Mouse (Mus musculus) testis, adult 2 months (tissue): Measurements from ENCODE around the gene Pom121. TPM values are rescaled to one million over a fixed set of nuclear protein-coding genes. Genes with fewer than 3 reads are reported as not detected.

ENCODE experiments used
- H3K27ac ChIP-seq: fragments of 200-500 bp; 2 replicates; pipeline ENCODE4 v1.5.1; 2012; ENCODE audit warnings: low read depth, low read length; ENCODE audit not compliant: control insufficient read depth, insufficient read depth
- H3K27me3 ChIP-seq: fragments of 200-500 bp; 2 replicates; pipeline ENCODE4 v1.6.1; 2012; ENCODE audit warnings: mild to moderate bottlenecking, low read length, moderate library complexity; ENCODE audit not compliant: control insufficient read depth, insufficient read depth
- H3K36me3 ChIP-seq: fragments of 200-500 bp; 2 replicates; pipeline ENCODE4 v1.6.1; 2012; ENCODE audit warnings: mild to moderate bottlenecking, low read length; ENCODE audit not compliant: control insufficient read depth, insufficient read depth
- H3K4me1 ChIP-seq: fragments of 200-500 bp; 2 replicates; pipeline ENCODE4 v1.6.1; 2012; ENCODE audit warnings: low read length; ENCODE audit not compliant: control insufficient read depth, insufficient read depth
- H3K4me3 ChIP-seq: fragments of 200-500 bp; 2 replicates; pipeline ENCODE4 v1.5.1; 2012; ENCODE audit warnings: low read depth, mild to moderate bottlenecking, low read length, moderate library complexity, mixed read lengths; ENCODE audit not compliant: control insufficient read depth
- CTCF ChIP-seq: fragments of 200-500 bp; IDR thresholded peaks from 2 replicates; pipeline ENCODE4 v1.5.1; 2012; ENCODE audit warnings: low read depth, mild to moderate bottlenecking, inconsistent platforms, low read length, moderate library complexity; ENCODE audit not compliant: control insufficient read depth, insufficient read depth, insufficient replicate concordance
- POLR2A ChIP-seq: fragments of 200-500 bp; IDR thresholded peaks from 2 replicates; pipeline ENCODE4 v1.6.1; 2012; ENCODE audit warnings: low read depth, mild to moderate bottlenecking, inconsistent platforms, low read length, moderate library complexity; ENCODE audit not compliant: control insufficient read depth
- polyA plus RNA-seq: library from polyadenylated mRNA; depleted of rRNA; stranded (reverse); fragments of >200 nt; gene quantifications from 2 replicates; pipeline ENCODE4 v1.2.3, GENCODE M21; 2012; rRNA removed

The Pom121 gene
- 97.5 and 107 TPM in 2 replicates for polyA plus RNA-seq

DNA sequence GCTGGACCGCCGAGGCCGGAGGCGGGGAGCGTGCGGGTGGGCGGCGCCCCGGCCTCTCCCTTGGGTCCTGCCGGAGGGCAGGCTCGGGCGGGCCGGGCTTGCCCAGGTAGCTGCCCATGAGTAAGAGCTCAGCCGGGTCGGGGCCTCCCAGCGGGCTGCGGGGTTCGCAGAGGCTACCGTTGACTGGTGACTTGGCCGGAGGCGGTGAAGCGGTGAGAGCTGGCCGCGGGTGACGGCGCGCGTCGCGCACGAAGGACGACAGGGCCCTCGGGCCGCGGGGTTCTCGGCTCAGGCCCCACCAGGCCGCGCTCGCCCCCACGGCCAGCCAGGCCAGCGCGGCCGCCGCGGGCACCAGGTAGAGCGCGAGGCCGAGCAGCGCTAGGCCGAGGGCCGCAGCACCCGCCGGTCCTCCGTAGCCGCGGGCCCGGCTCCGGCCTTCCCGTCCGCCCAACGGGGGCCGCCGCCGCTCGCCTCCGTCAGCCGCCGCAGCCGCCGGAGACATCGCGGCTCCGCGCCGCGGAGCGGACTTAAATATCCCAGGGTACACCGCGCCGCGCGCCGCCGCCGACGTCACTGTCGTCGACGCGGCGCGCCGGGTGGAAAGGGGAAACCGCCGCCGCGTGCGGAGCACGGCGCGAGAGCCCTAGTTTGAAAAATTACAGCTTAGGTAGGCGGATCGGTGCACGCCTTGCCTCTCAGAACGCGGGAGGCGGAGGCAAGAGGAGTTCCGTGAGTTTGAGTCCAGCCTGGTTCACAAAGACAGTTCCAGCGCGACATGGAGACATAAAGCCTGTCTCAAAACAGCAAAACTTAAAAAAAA is at the start of gene Pom121:
TSS of gene Pom121 (minus strand) at position 543 of the 820 bp plus-strand sequence.
- TF ChIP-seq CTCF: no peak
- TF ChIP-seq POLR2A: peak; percentile 77
- no peaks in the 10 kb centered on the region for H3K27me3 ChIP-seq
- H3K4me1 ChIP-seq: peaks cover 2% of the 10 kb centered on the region
- H3K4me3 ChIP-seq: peak within 1 kb of the TSS; percentile 99
- H3K36me3 ChIP-seq: peaks cover 3% of the 10 kb centered on the region; the same call in 1 of the 2 replicates
- H3K27ac ChIP-seq: peak within 1 kb of the TSS; percentile 97

GRCm38 (mm10) chr5:135442430-135442829 is 48.1 kb upstream of the Pom121 start:
- TF ChIP-seq POLR2A (no peak), CTCF (no peak)
- H3K4me3 ChIP-seq: no peak overlapping the region
- no peaks in the 10 kb centered on the region for H3K27me3 ChIP-seq
- H3K36me3 ChIP-seq: no peaks in the 10 kb centered on the region
- H3K27ac ChIP-seq: no peak overlapping the region
- H3K4me1 ChIP-seq: peaks cover 5% of the 10 kb centered on the region

GRCm38 (mm10) chr5:135435039-135435438 is 40.7 kb upstream of the Pom121 start:
- no peaks in the 10 kb centered on the region for H3K27me3 ChIP-seq
- H3K27ac ChIP-seq: no peak overlapping the region
- TF ChIP-seq POLR2A (no peak), CTCF (no peak)
- peaks cover 11% of the 10 kb centered on the region for H3K4me1 ChIP-seq
- H3K36me3 ChIP-seq: no peaks in the 10 kb centered on the region
- H3K4me3 ChIP-seq: no peak overlapping the region

DNA sequence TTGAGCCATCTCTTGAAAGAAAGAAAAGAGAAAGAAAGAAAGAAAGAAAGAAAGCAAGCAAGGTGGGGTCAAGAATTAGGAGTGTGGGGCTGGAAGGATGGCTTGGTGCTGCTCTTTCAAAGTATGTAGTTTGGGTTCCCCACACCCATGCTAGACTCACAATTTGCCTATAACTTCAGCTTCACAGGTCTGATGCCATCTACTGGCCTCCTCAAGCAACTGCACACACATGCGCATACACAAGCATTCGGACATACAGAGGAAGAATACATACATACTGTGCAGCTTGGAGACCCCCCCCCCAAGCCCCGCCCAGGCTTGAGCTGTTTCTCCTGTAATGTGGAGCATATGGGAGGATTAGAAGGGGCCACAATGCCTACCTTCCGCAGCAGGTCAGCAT is 39.5 kb upstream of the Pom121 start:
- peaks cover 11% of the 10 kb centered on the region for H3K4me1 ChIP-seq
- H3K4me3 ChIP-seq: no peak overlapping the region
- H3K27me3 ChIP-seq: no peaks in the 10 kb centered on the region
- TF ChIP-seq CTCF (no peak; the same call in 1 of the 2 replicates), POLR2A (no peak)
- H3K36me3 ChIP-seq: no peaks in the 10 kb centered on the region
- H3K27ac ChIP-seq: no peak overlapping the region

DNA sequence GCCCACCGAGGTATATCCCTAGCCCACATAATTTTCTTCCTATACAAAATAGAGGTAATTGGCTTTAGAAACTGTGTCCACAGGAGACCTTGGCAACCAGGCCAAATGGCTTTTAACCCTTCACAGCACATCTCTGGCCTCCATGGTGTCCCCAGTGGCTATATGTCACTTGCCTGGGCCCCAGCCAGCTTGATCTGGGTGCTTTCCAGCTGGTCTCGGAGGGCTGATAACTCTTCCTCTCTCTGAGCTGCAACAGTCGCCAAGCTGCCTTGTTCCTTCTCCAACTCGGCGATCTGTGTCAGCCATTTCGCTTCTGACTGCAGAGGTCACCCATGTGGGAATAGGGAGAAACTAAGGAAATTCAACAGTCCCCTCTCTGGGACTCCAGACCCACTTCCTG is 36.8 kb upstream of the Pom121 start:
- Histone ChIP-seq H3K4me1 (peaks cover 11% of the 10 kb centered on the region), H3K27me3 (no peaks in the 10 kb centered on the region), H3K36me3 (no peaks in the 10 kb centered on the region), H3K27ac (no peak overlapping the region), H3K4me3 (no peak overlapping the region)
- no peak for TF ChIP-seq CTCF
- TF ChIP-seq POLR2A: no peak

- no peak overlapping the region for H3K27ac ChIP-seq
- H3K36me3 ChIP-seq: no peaks in the 10 kb centered on the region
- TF ChIP-seq POLR2A (no peak), CTCF (0 out of 2 replicates have a peak, but pooled peaks have one; percentile 10)
- H3K4me3 ChIP-seq: no peak overlapping the region
- no peaks in the 10 kb centered on the region for H3K27me3 ChIP-seq
- H3K4me1 ChIP-seq: peaks cover 5% of the 10 kb centered on the region
Observed at GRCm38 (mm10) chr5:135428786-135429185, 34.4 kb upstream of the Pom121 start.

- no peak overlapping the region for H3K4me3 ChIP-seq
- H3K27ac ChIP-seq: no peak overlapping the region
- H3K4me1 ChIP-seq: no peaks in the 10 kb centered on the region
- TF ChIP-seq POLR2A (no peak), CTCF (no peak)
- peaks cover 5% of the 10 kb centered on the region for H3K36me3 ChIP-seq
- H3K27me3 ChIP-seq: no peaks in the 10 kb centered on the region
Observed at GRCm38 (mm10) chr5:135410266-135410665, 15.9 kb upstream of the Pom121 start.
